Mouse (Mus musculus) kidney, embryonic 15.5 days (tissue): ENCODE measurements at regions not wholly inside any gene's neighbourhood (a gene's known extent, or its start where the extent isn't known, plus 50 kb on each side); places are given as distances from the start of the nearest gene placed in this dataset.

ENCODE experiments used
- ATAC-seq: fragments of 200-750 bp; cut with Nextera tagmentation; replicated peaks from 2 replicates; pipeline ENCODE4 v1.8.0; 2017; ENCODE audit warnings: moderate TSS enrichment; ENCODE audit not compliant: low FRiP score
- H3K27ac ChIP-seq: fragments of 300-500 bp; sonication (generic); 2 replicates; pipeline ENCODE4 v1.5.1; 2015; ENCODE audit warnings: mild to moderate bottlenecking, inconsistent platforms
- H3K27me3 ChIP-seq: fragments of 300-500 bp; sonication (generic); 2 replicates; pipeline ENCODE4 v1.6.1; 2015; ENCODE audit warnings: inconsistent platforms
- H3K36me3 ChIP-seq: fragments of 300-500 bp; sonication (generic); 2 replicates; pipeline ENCODE4 v1.6.1; 2015; ENCODE audit warnings: inconsistent platforms
- H3K4me1 ChIP-seq: fragments of 300-500 bp; sonication (generic); 2 replicates; pipeline ENCODE4 v1.6.1; 2015; ENCODE audit warnings: inconsistent platforms
- H3K4me2 ChIP-seq: fragments of 300-500 bp; sonication (generic); 2 replicates; pipeline ENCODE4 v1.6.1; 2015; ENCODE audit warnings: moderate library complexity, mild to moderate bottlenecking, inconsistent platforms
- H3K4me3 ChIP-seq: fragments of 300-500 bp; sonication (generic); replicated peaks from 2 replicates; pipeline ENCODE4 v1.5.1; 2015; ENCODE audit warnings: mild to moderate bottlenecking, inconsistent platforms
- H3K9ac ChIP-seq: fragments of 300-500 bp; sonication (generic); 2 replicates; pipeline ENCODE4 v1.6.1; 2015; ENCODE audit warnings: mild to moderate bottlenecking, inconsistent platforms
- H3K9me3 ChIP-seq: fragments of 300-500 bp; sonication (generic); replicated peaks from 2 replicates; pipeline ENCODE4 v1.6.1; 2016; ENCODE audit warnings: inconsistent platforms
- WGBS: fragments of 180-500 bp; shearing (Covaris S2); methylation state at CpG from one replicate; pipeline ENCODE4 v1.1.7; 2015; ENCODE audit warnings: mixed read lengths; 5-methylcytosine and 5-hydroxymethylcytosine counted together

DNA sequence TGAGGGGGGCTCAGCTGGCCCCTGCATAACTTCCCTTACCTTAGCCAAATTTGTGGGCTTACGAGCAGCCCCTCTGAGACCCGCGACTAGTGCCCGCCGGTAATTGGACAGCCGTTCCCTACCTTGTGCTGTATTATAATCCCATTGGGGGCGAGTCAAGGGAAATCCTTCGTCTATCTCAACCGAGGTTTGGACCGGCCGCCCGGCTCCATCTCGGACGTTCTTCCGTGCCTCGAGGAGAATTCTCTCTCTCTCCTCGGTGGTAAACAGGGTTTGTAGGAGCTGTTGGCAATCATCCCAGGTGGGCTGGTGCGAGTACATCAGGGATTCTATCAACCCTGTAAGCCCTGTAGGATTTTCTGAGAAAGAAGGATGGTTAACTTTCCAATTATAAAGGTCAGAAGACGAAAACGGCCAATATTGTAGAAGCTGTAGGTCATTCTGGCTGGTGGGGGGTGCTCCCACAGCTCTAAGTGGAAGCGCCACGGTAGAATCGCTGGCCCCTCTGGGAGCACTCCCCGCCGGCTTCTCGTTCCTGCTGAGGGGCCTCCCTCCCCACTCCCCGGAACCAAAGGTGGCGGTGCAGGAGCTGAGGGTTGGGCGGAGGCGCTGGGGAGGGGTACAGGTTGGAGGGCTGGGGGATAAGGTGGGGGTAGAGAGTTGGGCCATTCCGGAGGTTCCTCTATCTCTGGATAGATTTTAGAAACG, 278.6 kb downstream of the Gm21863 start:
- WGBS: 66% methylated on average over 32 of the region's 32 CpGs
- no peak overlapping the region for H3K4me2 ChIP-seq
- peaks cover 39% of the 10 kb centered on the region for H3K36me3 ChIP-seq
- H3K9me3 ChIP-seq: peaks cover 63% of the 10 kb centered on the region
- no peak overlapping the region for H3K27ac ChIP-seq
- H3K4me1 ChIP-seq: no peaks in the 10 kb centered on the region
- H3K27me3 ChIP-seq: peaks cover 14% of the 10 kb centered on the region
- ATAC-seq: peak; percentile 70
- H3K4me3 ChIP-seq: no peak overlapping the region
- H3K9ac ChIP-seq: no peak overlapping the region

GRCm38 (mm10) chr12:20233454-20233831, 279.1 kb downstream of the Gm21863 start:
- H3K27me3 ChIP-seq: peaks cover 14% of the 10 kb centered on the region
- H3K9ac ChIP-seq: no peak overlapping the region
- H3K4me1 ChIP-seq: no peaks in the 10 kb centered on the region
- no peak overlapping the region for H3K4me2 ChIP-seq
- H3K4me3 ChIP-seq: no peak overlapping the region
- peaks cover 36% of the 10 kb centered on the region for H3K36me3 ChIP-seq
- 69% methylated on average over 17 of the region's 17 CpGs for WGBS
- H3K27ac ChIP-seq: no peak overlapping the region
- peak; percentile 44; the same call in 1 of the 2 replicates for ATAC-seq
- peaks cover 58% of the 10 kb centered on the region for H3K9me3 ChIP-seq

GRCm38 (mm10) chr12:20233871-20234307, 279.6 kb downstream of the Gm21863 start:
- Histone ChIP-seq H3K4me3 (no peak overlapping the region), H3K9me3 (peaks cover 54% of the 10 kb centered on the region), H3K9ac (no peak overlapping the region), H3K4me2 (no peak overlapping the region), H3K27ac (no peak overlapping the region), H3K4me1 (no peaks in the 10 kb centered on the region), H3K36me3 (peaks cover 34% of the 10 kb centered on the region), H3K27me3 (peaks cover 14% of the 10 kb centered on the region)
- WGBS: 68% methylated on average over 25 of the region's 25 CpGs
- ATAC-seq: peak; percentile 43
